Mouse (Mus musculus) limb, embryonic 13.5 days (tissue): ENCODE measurements around the gene Atrnl1. TPM values are rescaled to one million over a fixed set of nuclear protein-coding genes. Genes with fewer than 3 reads are reported as not detected.
A peak's percentile ranks its signal among the peaks of the same experiment; 100 is the strongest.

Source experiments
- ATAC-seq: fragments of 200-750 bp; cut with Nextera tagmentation; 2 replicates; pipeline ENCODE4 v1.8.0; 2017; ENCODE audit warnings: low read depth, moderate number of reproducible peaks, moderate TSS enrichment; ENCODE audit not compliant: low FRiP score
- H3K27ac ChIP-seq: fragments of 300-500 bp; sonication (generic); 2 replicates; pipeline ENCODE4 v1.5.1; 2015; ENCODE audit warnings: inconsistent platforms, mild to moderate bottlenecking, moderate library complexity
- H3K27me3 ChIP-seq: fragments of 300-500 bp; sonication (generic); 2 replicates; pipeline ENCODE4 v1.6.1; 2015; ENCODE audit warnings: mild to moderate bottlenecking, inconsistent platforms
- H3K36me3 ChIP-seq: fragments of 300-500 bp; sonication (generic); 2 replicates; pipeline ENCODE4 v1.6.1; 2015; ENCODE audit warnings: inconsistent platforms, mild to moderate bottlenecking, moderate library complexity
- H3K4me1 ChIP-seq: fragments of 300-500 bp; sonication (generic); 2 replicates; pipeline ENCODE4 v1.6.1; 2015; ENCODE audit warnings: inconsistent platforms
- H3K4me2 ChIP-seq: fragments of 300-500 bp; sonication (generic); replicated peaks from 2 replicates; pipeline ENCODE4 v1.6.1; 2015; ENCODE audit warnings: inconsistent platforms, mild to moderate bottlenecking, moderate library complexity
- H3K4me3 ChIP-seq: fragments of 300-500 bp; sonication (generic); 2 replicates; pipeline ENCODE4 v1.5.1; 2015; ENCODE audit warnings: moderate library complexity, mild to moderate bottlenecking, inconsistent platforms
- H3K9ac ChIP-seq: fragments of 300-500 bp; sonication (generic); 2 replicates; pipeline ENCODE4 v1.6.1; 2015; ENCODE audit warnings: mild to moderate bottlenecking, inconsistent platforms
- H3K9me3 ChIP-seq: fragments of 300-500 bp; sonication (generic); 2 replicates; pipeline ENCODE4 v1.6.1; 2016; ENCODE audit warnings: inconsistent platforms
- WGBS: fragments of 180-500 bp; shearing (Covaris S2); methylation state at CpG from one replicate; pipeline ENCODE4 v1.1.7; 2015; 5-methylcytosine and 5-hydroxymethylcytosine counted together
- polyA plus RNA-seq: library from polyadenylated mRNA; unstranded; fragments of >200 nt; fragmentation: Nextera tagmentation; extraction: Ambion mirVana; gene quantifications from 2 replicates; pipeline ENCODE4 v1.2.1, GENCODE M21; 2015

Gene Atrnl1
- polyA plus RNA-seq, 1 experiment from 2014 or later: 7.1 TPM

GRCm38 (mm10) chr19:58077529-58078070 is 466.8 kb downstream of the Atrnl1 start:
- Histone ChIP-seq H3K9ac (no peak overlapping the region), H3K27me3 (0 out of 2 replicates have a peak, but pooled peaks cover 4% of the 10 kb centered on the region), H3K4me2 (no peak overlapping the region), H3K9me3 (no peaks in the 10 kb centered on the region), H3K4me1 (peaks cover 12% of the 10 kb centered on the region; the same call in 1 of the 2 replicates), H3K4me3 (no peak overlapping the region), H3K36me3 (no peaks in the 10 kb centered on the region), H3K27ac (no peak overlapping the region)
- ATAC-seq: no peak
- WGBS: 62% methylated on average over 10 of the region's 10 CpGs

- no peaks in the 10 kb centered on the region for H3K36me3 ChIP-seq
- H3K4me2 ChIP-seq: no peak overlapping the region
- WGBS: 96% methylated on average over 6 of the region's 6 CpGs
- H3K27ac ChIP-seq: no peak overlapping the region
- H3K4me1 ChIP-seq: peaks cover 15% of the 10 kb centered on the region; the same call in 1 of the 2 replicates
- H3K9ac ChIP-seq: no peak overlapping the region
- 0 out of 2 replicates have a peak, but pooled peaks cover 4% of the 10 kb centered on the region for H3K27me3 ChIP-seq
- ATAC-seq: no peak
- H3K4me3 ChIP-seq: no peak overlapping the region
- no peaks in the 10 kb centered on the region for H3K9me3 ChIP-seq
Measured at GRCm38 (mm10) chr19:58080168-58080567, 469.3 kb downstream of the Atrnl1 start.

GRCm38 (mm10) chr19:58082751-58083150 is 471.9 kb downstream of the Atrnl1 start:
- WGBS: 95% methylated on average over 19 of the region's 19 CpGs
- Histone ChIP-seq H3K27me3 (no peaks in the 10 kb centered on the region), H3K4me1 (0 out of 2 replicates have a peak, but pooled peaks cover 3% of the 10 kb centered on the region), H3K4me3 (no peak overlapping the region), H3K9me3 (no peaks in the 10 kb centered on the region), H3K9ac (no peak overlapping the region), H3K36me3 (no peaks in the 10 kb centered on the region; the same call in 1 of the 2 replicates), H3K27ac (no peak overlapping the region), H3K4me2 (no peak overlapping the region)
- ATAC-seq: no peak

GRCm38 (mm10) chr19:58084826-58085225 is 474.0 kb downstream of the Atrnl1 start:
- H3K27ac ChIP-seq: no peak overlapping the region
- no peak overlapping the region for H3K9ac ChIP-seq
- no peaks in the 10 kb centered on the region; the same call in 1 of the 2 replicates for H3K36me3 ChIP-seq
- H3K4me1 ChIP-seq: peaks cover 16% of the 10 kb centered on the region
- no peak overlapping the region for H3K4me2 ChIP-seq
- 91% methylated on average over 14 of the region's 14 CpGs for WGBS
- H3K27me3 ChIP-seq: no peaks in the 10 kb centered on the region
- no peak for ATAC-seq
- H3K4me3 ChIP-seq: no peak overlapping the region
- H3K9me3 ChIP-seq: no peaks in the 10 kb centered on the region

GRCm38 (mm10) chr19:58086734-58087133 is 475.9 kb downstream of the Atrnl1 start:
- Histone ChIP-seq H3K27me3 (no peaks in the 10 kb centered on the region), H3K27ac (no peak overlapping the region), H3K4me2 (no peak overlapping the region), H3K9ac (no peak overlapping the region), H3K36me3 (no peaks in the 10 kb centered on the region; the same call in 1 of the 2 replicates), H3K9me3 (no peaks in the 10 kb centered on the region), H3K4me3 (no peak overlapping the region), H3K4me1 (peaks cover 16% of the 10 kb centered on the region)
- 92% methylated on average over 8 of the region's 8 CpGs for WGBS
- no peak for ATAC-seq

- Histone ChIP-seq H3K4me2 (no peak overlapping the region), H3K27me3 (no peaks in the 10 kb centered on the region), H3K9me3 (no peaks in the 10 kb centered on the region), H3K36me3 (no peaks in the 10 kb centered on the region; the same call in 1 of the 2 replicates), H3K9ac (no peak overlapping the region), H3K4me3 (no peak overlapping the region), H3K27ac (no peak overlapping the region), H3K4me1 (peaks cover 16% of the 10 kb centered on the region)
- 87% methylated on average over 1 of the region's 1 CpGs for WGBS
- ATAC-seq: no peak
Measured at GRCm38 (mm10) chr19:58087901-58088300, 477.1 kb downstream of the Atrnl1 start.

GRCm38 (mm10) chr19:58088433-58088832 is 477.6 kb downstream of the Atrnl1 start:
- H3K9ac ChIP-seq: no peak overlapping the region
- H3K27me3 ChIP-seq: no peaks in the 10 kb centered on the region
- H3K4me1 ChIP-seq: peaks cover 16% of the 10 kb centered on the region
- no peak overlapping the region for H3K27ac ChIP-seq
- H3K36me3 ChIP-seq: no peaks in the 10 kb centered on the region; the same call in 1 of the 2 replicates
- H3K4me2 ChIP-seq: no peak overlapping the region
- ATAC-seq: peak; percentile 85
- no peak overlapping the region for H3K4me3 ChIP-seq
- no peaks in the 10 kb centered on the region for H3K9me3 ChIP-seq
- 28% methylated on average over 7 of the region's 7 CpGs for WGBS

- Histone ChIP-seq H3K4me2 (no peak overlapping the region), H3K9ac (no peak overlapping the region), H3K4me1 (peaks cover 29% of the 10 kb centered on the region), H3K9me3 (no peaks in the 10 kb centered on the region), H3K4me3 (no peak overlapping the region), H3K36me3 (no peaks in the 10 kb centered on the region; the same call in 1 of the 2 replicates), H3K27me3 (no peaks in the 10 kb centered on the region), H3K27ac (no peak overlapping the region)
- ATAC-seq: no peak
- 91% methylated on average over 16 of the region's 16 CpGs for WGBS
Measured at GRCm38 (mm10) chr19:58091911-58092310, 481.1 kb downstream of the Atrnl1 start.

- no peaks in the 10 kb centered on the region for H3K9me3 ChIP-seq
- no peak overlapping the region for H3K9ac ChIP-seq
- H3K27me3 ChIP-seq: no peaks in the 10 kb centered on the region
- H3K36me3 ChIP-seq: no peaks in the 10 kb centered on the region; the same call in 1 of the 2 replicates
- no peak for ATAC-seq
- H3K4me1 ChIP-seq: peaks cover 15% of the 10 kb centered on the region
- peak overlapping the region; percentile 28 for H3K4me2 ChIP-seq
- H3K4me3 ChIP-seq: no peak overlapping the region
- H3K27ac ChIP-seq: no peak overlapping the region
- 29% methylated on average over 14 of the region's 14 CpGs for WGBS
Measured at GRCm38 (mm10) chr19:58094781-58095543, 484.1 kb downstream of the Atrnl1 start.

- H3K27me3 ChIP-seq: no peaks in the 10 kb centered on the region
- H3K27ac ChIP-seq: no peak overlapping the region
- no peak for ATAC-seq
- peaks cover 4% of the 10 kb centered on the region; the same call in 1 of the 2 replicates for H3K36me3 ChIP-seq
- H3K4me3 ChIP-seq: no peak overlapping the region
- H3K4me2 ChIP-seq: peak overlapping the region; percentile 28
- no peaks in the 10 kb centered on the region for H3K9me3 ChIP-seq
- 45% methylated on average over 7 of the region's 7 CpGs for WGBS
- no peak overlapping the region for H3K9ac ChIP-seq
- peaks cover 15% of the 10 kb centered on the region for H3K4me1 ChIP-seq
Measured at GRCm38 (mm10) chr19:58095776-58096175, 484.9 kb downstream of the Atrnl1 start.

- peaks cover 15% of the 10 kb centered on the region for H3K4me1 ChIP-seq
- H3K36me3 ChIP-seq: peaks cover 5% of the 10 kb centered on the region; the same call in 1 of the 2 replicates
- H3K4me3 ChIP-seq: no peak overlapping the region
- H3K9ac ChIP-seq: no peak overlapping the region
- H3K9me3 ChIP-seq: no peaks in the 10 kb centered on the region
- no peak for ATAC-seq
- no peaks in the 10 kb centered on the region for H3K27me3 ChIP-seq
- WGBS: 91% methylated on average over 2 of the region's 2 CpGs
- H3K27ac ChIP-seq: no peak overlapping the region
- H3K4me2 ChIP-seq: no peak overlapping the region
Measured at GRCm38 (mm10) chr19:58097195-58097594, 486.4 kb downstream of the Atrnl1 start.

GRCm38 (mm10) chr19:58099539-58099938 is 488.7 kb downstream of the Atrnl1 start:
- WGBS: 94% methylated on average over 5 of the region's 5 CpGs
- ATAC-seq: no peak
- H3K36me3 ChIP-seq: peaks cover 5% of the 10 kb centered on the region; the same call in 1 of the 2 replicates
- H3K27me3 ChIP-seq: no peaks in the 10 kb centered on the region
- H3K4me1 ChIP-seq: peaks cover 25% of the 10 kb centered on the region
- H3K9me3 ChIP-seq: no peaks in the 10 kb centered on the region
- H3K9ac ChIP-seq: no peak overlapping the region
- no peak overlapping the region for H3K4me2 ChIP-seq
- no peak overlapping the region for H3K4me3 ChIP-seq
- no peak overlapping the region for H3K27ac ChIP-seq
